In the genomic region with DNA sequence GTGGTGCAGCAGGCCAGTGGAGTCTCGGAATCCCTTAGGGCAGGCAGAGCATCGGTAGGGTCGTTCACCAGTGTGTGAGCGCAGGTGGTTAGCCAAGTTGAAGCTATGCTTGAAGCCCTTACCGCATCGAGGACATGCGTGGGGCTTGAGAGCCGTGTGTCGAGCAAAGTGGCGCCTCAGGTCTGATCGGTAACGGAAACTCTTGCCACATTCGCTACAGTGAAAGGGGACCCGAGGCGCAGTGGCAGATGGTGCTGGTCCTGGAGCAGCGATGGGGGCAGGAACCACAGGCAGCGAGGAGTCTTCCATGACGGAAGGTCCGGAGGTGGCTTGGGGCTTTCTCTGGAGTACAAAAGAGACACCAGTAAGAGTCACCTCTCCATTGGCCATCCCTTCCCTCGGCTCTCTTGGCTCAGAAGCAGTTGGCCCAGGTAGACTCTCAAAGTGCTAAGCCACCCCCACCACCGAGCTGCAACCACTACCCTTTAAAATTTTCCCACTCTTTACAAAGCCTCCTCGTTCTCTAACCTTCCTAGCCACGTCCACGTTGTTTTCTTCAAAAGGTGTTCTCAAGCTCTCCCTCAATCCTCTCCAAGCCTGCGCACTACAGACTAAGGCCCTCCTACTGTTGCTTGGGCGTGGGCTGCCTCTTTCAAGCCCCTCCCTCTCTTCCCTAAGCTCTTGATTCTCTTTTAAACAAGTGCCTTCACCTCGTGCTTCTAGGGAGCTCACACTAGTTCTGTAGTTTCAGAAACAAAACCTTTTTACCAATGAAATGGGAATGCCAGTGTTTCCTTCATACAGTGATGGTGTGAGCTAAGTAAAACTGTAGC, we compare ENCODE assay signal across 10 mouse cellular contexts. TPM values are rescaled to one million over a fixed set of nuclear protein-coding genes. Genes with fewer than 3 reads are reported as not detected.
DNase-seq lines count a peak whose midpoint lies in the region; ATAC-seq and TF ChIP-seq lines count a peak whose summit lies in the region.
"Had no signal": no experiment of that assay in that cellular context is flagged by ENCODE, and none has a peak within 500 bp of the region (broad histone marks: within the 10 kb centered on the region; RNA-seq: fewer than 3 reads in every experiment).

No protein-coding gene starts in this region.

- DNase-seq in heart, postnatal 36 days, result no peak
- DNase-seq in midbrain, postnatal 0 days (ENCODE audit: low spot score), result no peak
- DNase-seq in thymus, postnatal 14 days, result no peak
- no peak for DNase-seq in natural killer cell, adult 2 months (ENCODE audit: low spot score in 2 of 2)
- DNase-seq in left cerebral cortex, postnatal 4 days, result no peak
- DNase-seq: right cerebral cortex, postnatal 4 days had no signal

- peaks cover 60% of the 10 kb centered on the region for H3K36me3 ChIP-seq in heart, embryonic 12.5 days
- peaks cover 56% of the 10 kb centered on the region for H3K36me3 ChIP-seq in midbrain, embryonic 13.5 days
- peaks cover 43% of the 10 kb centered on the region for H3K36me3 ChIP-seq in midbrain, postnatal 0 days (ENCODE audit: insufficient read depth, low read length)
- peaks cover 65% of the 10 kb centered on the region for H3K36me3 ChIP-seq in limb, embryonic 13.5 days

- intact Hi-C loops in heart, postnatal 36 days (cut with DNase I), result loop anchor here (10.0 kb wide), 2 partner anchors 198 to 358 kb away; a partner anchor contains a TSS
- intact Hi-C loops in left cerebral cortex, postnatal 4 days (cut with DNase I), result no loop called here

- TF ChIP-seq CTCF in midbrain, postnatal 0 days (IDR thresholded peaks at IDR 0.05), result no peak

- H3K4me3 ChIP-seq in heart, embryonic 12.5 days, result no peak overlapping the region
- H3K4me3 ChIP-seq in midbrain, embryonic 13.5 days (replicated peaks), result no peak overlapping the region
- no peak overlapping the region for H3K4me3 ChIP-seq in midbrain, postnatal 0 days (ENCODE audit: low read depth, low read length)
- peak overlapping the region; percentile 68 for H3K4me3 ChIP-seq in limb, embryonic 13.5 days

- H3K9me3 ChIP-seq in heart, embryonic 12.5 days (replicated peaks), result 0 out of 2 replicates have a peak, but pooled peaks cover 8% of the 10 kb centered on the region
- H3K9me3 ChIP-seq in midbrain, embryonic 13.5 days, result no peaks in the 10 kb centered on the region
- H3K9me3 ChIP-seq in midbrain, postnatal 0 days (ENCODE audit: low read length), result no peaks in the 10 kb centered on the region
- H3K9me3 ChIP-seq in limb, embryonic 13.5 days, result peaks cover 5% of the 10 kb centered on the region; the same call in 1 of the 2 replicates

- H3K4me2 ChIP-seq in heart, embryonic 12.5 days, result peak overlapping the region; percentile 65
- H3K4me2 ChIP-seq in midbrain, embryonic 13.5 days (replicated peaks), result peak overlapping the region; percentile 61; the same call in 1 of the 2 replicates
- H3K4me2 ChIP-seq in midbrain, postnatal 0 days (ENCODE audit: low read depth, low read length, poor library complexity, severe bottlenecking), result no peak overlapping the region
- H3K4me2 ChIP-seq in limb, embryonic 13.5 days (replicated peaks), result peak overlapping the region; percentile 62

- H3K27ac ChIP-seq in heart, embryonic 12.5 days (ENCODE audit: poor library complexity, severe bottlenecking), result no peak overlapping the region
- no peak overlapping the region for H3K27ac ChIP-seq in midbrain, embryonic 13.5 days
- H3K27ac ChIP-seq in midbrain, postnatal 0 days (ENCODE audit: low read depth, low read length), result no peak overlapping the region
- H3K27ac ChIP-seq in limb, embryonic 13.5 days, result no peak overlapping the region

- no peaks in the 10 kb centered on the region for H3K27me3 ChIP-seq in heart, embryonic 12.5 days (replicated peaks)
- H3K27me3 ChIP-seq in midbrain, embryonic 13.5 days, result no peaks in the 10 kb centered on the region
- no peaks in the 10 kb centered on the region for H3K27me3 ChIP-seq in midbrain, postnatal 0 days (ENCODE audit: insufficient read depth, low read length)
- H3K27me3 ChIP-seq in limb, embryonic 13.5 days, result no peaks in the 10 kb centered on the region

- H3K9ac ChIP-seq in heart, embryonic 12.5 days, result no peak overlapping the region
- no peak overlapping the region for H3K9ac ChIP-seq in midbrain, embryonic 13.5 days (replicated peaks)
- H3K9ac ChIP-seq in midbrain, postnatal 0 days (replicated peaks; ENCODE audit: low read length, poor library complexity, severe bottlenecking), result no peak overlapping the region
- no peak overlapping the region for H3K9ac ChIP-seq in limb, embryonic 13.5 days

- no peak for ATAC-seq in heart, embryonic 12.5 days (ENCODE audit: insufficient number of reproducible peaks, low FRiP score)
- no peak for ATAC-seq in midbrain, embryonic 13.5 days
- ATAC-seq in midbrain, postnatal 0 days (ENCODE audit: low FRiP score), result no peak
- no peak for ATAC-seq in limb, embryonic 13.5 days (ENCODE audit: low FRiP score, low read depth)
- ATAC-seq: midbrain, embryonic 16.5 days had no signal

- 90% methylated on average over 27 of the region's 27 CpGs for WGBS in heart, embryonic 12.5 days
- 89% methylated on average over 27 of the region's 27 CpGs for WGBS in midbrain, embryonic 13.5 days
- 92% methylated on average over 27 of the region's 27 CpGs for WGBS in midbrain, postnatal 0 days
- WGBS in limb, embryonic 13.5 days, result 92% methylated on average over 27 of the region's 27 CpGs

- peaks cover 8% of the 10 kb centered on the region for H3K4me1 ChIP-seq in heart, embryonic 12.5 days (replicated peaks)
- peaks cover 15% of the 10 kb centered on the region for H3K4me1 ChIP-seq in midbrain, embryonic 13.5 days (replicated peaks)
- no peaks in the 10 kb centered on the region for H3K4me1 ChIP-seq in midbrain, postnatal 0 days (ENCODE audit: insufficient read depth, low read length)
- peaks cover 10% of the 10 kb centered on the region for H3K4me1 ChIP-seq in limb, embryonic 13.5 days

RNA-seq across cellular contexts. Expression of a gene that starts 1.3 kb away (rescaled TPM):
- 9.8 and 10.4 TPM in 2 replicates for polyA plus RNA-seq in heart, embryonic 12.5 days (2016; fragmentation: Nextera tagmentation; extraction: Ambion mirVana)
- 10 to 100 TPM in 1 of 2 experiments, 1 to 10 TPM in 1; 9.7 to 10.4 TPM for total RNA-seq in heart, postnatal 36 days (2021)
- 8.6 and 8.9 TPM in 2 replicates for polyA plus RNA-seq in midbrain, embryonic 13.5 days (2015; fragmentation: Nextera tagmentation; extraction: Ambion mirVana)
- total RNA-seq in midbrain, postnatal 0 days (2014; rRNA removed), result 3.9 and 7.3 TPM in 2 replicates
- polyA plus RNA-seq in midbrain, postnatal 0 days (2015; fragmentation: Nextera tagmentation; extraction: Ambion mirVana), result 2.9 and 3.5 TPM in 2 replicates
- polyA plus RNA-seq in limb, embryonic 13.5 days (2015; fragmentation: Nextera tagmentation; extraction: Ambion mirVana), result 9.1 and 10.7 TPM in 2 replicates
- total RNA-seq in left cerebral cortex, postnatal 4 days (2021), result 1 to 10 TPM; 3.9 to 5.0 TPM

RNA-seq across cellular contexts. Expression of a gene that starts 1.6 kb away (rescaled TPM):
- 28.9 and 31.2 TPM in 2 replicates for polyA plus RNA-seq in heart, embryonic 12.5 days (2016; fragmentation: Nextera tagmentation; extraction: Ambion mirVana)
- total RNA-seq in heart, postnatal 36 days (2021), result 10 to 100 TPM; 17.0 to 21.6 TPM
- polyA plus RNA-seq in midbrain, embryonic 13.5 days (2015; fragmentation: Nextera tagmentation; extraction: Ambion mirVana), result 42.0 and 51.1 TPM in 2 replicates
- 35.5 and 36.1 TPM in 2 replicates for total RNA-seq in midbrain, postnatal 0 days (2014; rRNA removed)
- 22.8 and 25.7 TPM in 2 replicates for polyA plus RNA-seq in midbrain, postnatal 0 days (2015; fragmentation: Nextera tagmentation; extraction: Ambion mirVana)
- 44.7 and 48.6 TPM in 2 replicates for polyA plus RNA-seq in limb, embryonic 13.5 days (2015; fragmentation: Nextera tagmentation; extraction: Ambion mirVana)
- total RNA-seq in left cerebral cortex, postnatal 4 days (2021), result 10 to 100 TPM; 28.0 to 31.4 TPM

RNA-seq across cellular contexts. Expression of a gene that starts 2.4 kb away (rescaled TPM):
- polyA plus RNA-seq in heart, embryonic 12.5 days (2016; fragmentation: Nextera tagmentation; extraction: Ambion mirVana), result not detected in 2 replicates
- total RNA-seq in heart, postnatal 36 days (2021), result not detected
- 0.89 and 1.3 TPM in 2 replicates for polyA plus RNA-seq in midbrain, embryonic 13.5 days (2015; fragmentation: Nextera tagmentation; extraction: Ambion mirVana)
- total RNA-seq in midbrain, postnatal 0 days (2014; rRNA removed), result not detected in 2 replicates
- 1.2 and 2.6 TPM in 2 replicates for polyA plus RNA-seq in midbrain, postnatal 0 days (2015; fragmentation: Nextera tagmentation; extraction: Ambion mirVana)
- polyA plus RNA-seq in limb, embryonic 13.5 days (2015; fragmentation: Nextera tagmentation; extraction: Ambion mirVana), result 0.42 and 2.1 TPM in 2 replicates
- not detected for total RNA-seq in left cerebral cortex, postnatal 4 days (2021)

RNA-seq across cellular contexts. Expression of a gene that starts 7.3 kb away (rescaled TPM):
- 5.1 and 5.4 TPM in 2 replicates for polyA plus RNA-seq in heart, embryonic 12.5 days (2016; fragmentation: Nextera tagmentation; extraction: Ambion mirVana)
- 10 to 100 TPM; 14.1 to 14.9 TPM for total RNA-seq in heart, postnatal 36 days (2021)
- 5.7 and 7.9 TPM in 2 replicates for polyA plus RNA-seq in midbrain, embryonic 13.5 days (2015; fragmentation: Nextera tagmentation; extraction: Ambion mirVana)
- 35.0 and 48.4 TPM in 2 replicates for total RNA-seq in midbrain, postnatal 0 days (2014; rRNA removed)
- polyA plus RNA-seq in midbrain, postnatal 0 days (2015; fragmentation: Nextera tagmentation; extraction: Ambion mirVana), result 5.5 and 6.8 TPM in 2 replicates
- polyA plus RNA-seq in limb, embryonic 13.5 days (2015; fragmentation: Nextera tagmentation; extraction: Ambion mirVana), result 6.0 and 8.1 TPM in 2 replicates
- total RNA-seq in left cerebral cortex, postnatal 4 days (2021), result 10 to 100 TPM; 43.8 to 45.9 TPM

RNA-seq across cellular contexts. Expression of a gene that starts 7.5 kb away (rescaled TPM):
- 1.5 and 1.7 TPM in 2 replicates for polyA plus RNA-seq in heart, embryonic 12.5 days (2016; fragmentation: Nextera tagmentation; extraction: Ambion mirVana)
- not detected for total RNA-seq in heart, postnatal 36 days (2021)
- 25.8 and 30.1 TPM in 2 replicates for polyA plus RNA-seq in midbrain, embryonic 13.5 days (2015; fragmentation: Nextera tagmentation; extraction: Ambion mirVana)
- total RNA-seq in midbrain, postnatal 0 days (2014; rRNA removed), result 65.6 and 68.8 TPM in 2 replicates
- polyA plus RNA-seq in midbrain, postnatal 0 days (2015; fragmentation: Nextera tagmentation; extraction: Ambion mirVana), result 75.4 and 77.3 TPM in 2 replicates
- polyA plus RNA-seq in limb, embryonic 13.5 days (2015; fragmentation: Nextera tagmentation; extraction: Ambion mirVana), result 44.9 and 47.8 TPM in 2 replicates
- 10 to 100 TPM; 50.4 to 61.6 TPM for total RNA-seq in left cerebral cortex, postnatal 4 days (2021)
